Mouse (Mus musculus) embryonic stem cell, embryonic (primary cell): ENCODE measurements at regions not wholly inside any gene's neighbourhood (a gene's known extent, or its start where the extent isn't known, plus 50 kb on each side); places are given as distances from the start of the nearest gene placed in this dataset.
"Not testable (repeated sequence)": the region's sequence is repeated elsewhere in the genome, so short reads cannot be mapped to it uniquely, and the experiment has no call there.

Experiments used
- CTCF ChIA-PET, 4 experiments: fragments of 300-600 bp in 2 of 4; fragments of 350-600 bp in 2 of 4; sonication (Branson Sonifier 250); formaldehyde crosslinking; loops; one replicate each; lab custom pipeline; 2022; ENCODE audit warnings: inconsistent platforms in 2 of 4; lab: Charles Lee
- POLR2A ChIA-PET, 4 experiments: fragments of 300-600 bp in 2 of 4; fragments of 350-600 bp in 2 of 4; sonication (Branson Sonifier 250); formaldehyde crosslinking; loops; one replicate each; lab custom pipeline; 2022; ENCODE audit warnings: antibody characterized with exemption in 4 of 4, inconsistent platforms in 1 of 4; lab: Charles Lee

DNA sequence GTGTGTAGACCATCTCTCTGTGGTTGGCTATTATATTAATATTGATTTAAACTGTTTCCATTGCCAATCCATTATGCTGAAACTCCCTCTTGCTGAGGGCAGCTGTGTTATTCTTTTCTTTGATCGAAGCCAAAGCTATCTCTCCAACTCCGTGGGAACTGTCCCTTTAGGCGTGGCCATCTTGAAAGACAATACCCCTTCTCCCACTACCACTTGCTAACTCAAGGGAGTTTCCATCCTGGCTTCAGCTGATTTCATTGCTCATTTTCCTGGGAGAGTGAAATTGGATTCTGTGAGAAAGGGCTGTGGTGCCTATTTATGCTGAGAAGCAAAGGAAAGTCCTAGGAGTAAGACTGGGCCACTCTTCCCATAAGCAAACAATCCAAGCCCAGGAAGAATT, 760.6 kb upstream of the Map3k7 start:
- CTCF ChIA-PET = no interaction called here
- POLR2A ChIA-PET = no interaction called here

DNA sequence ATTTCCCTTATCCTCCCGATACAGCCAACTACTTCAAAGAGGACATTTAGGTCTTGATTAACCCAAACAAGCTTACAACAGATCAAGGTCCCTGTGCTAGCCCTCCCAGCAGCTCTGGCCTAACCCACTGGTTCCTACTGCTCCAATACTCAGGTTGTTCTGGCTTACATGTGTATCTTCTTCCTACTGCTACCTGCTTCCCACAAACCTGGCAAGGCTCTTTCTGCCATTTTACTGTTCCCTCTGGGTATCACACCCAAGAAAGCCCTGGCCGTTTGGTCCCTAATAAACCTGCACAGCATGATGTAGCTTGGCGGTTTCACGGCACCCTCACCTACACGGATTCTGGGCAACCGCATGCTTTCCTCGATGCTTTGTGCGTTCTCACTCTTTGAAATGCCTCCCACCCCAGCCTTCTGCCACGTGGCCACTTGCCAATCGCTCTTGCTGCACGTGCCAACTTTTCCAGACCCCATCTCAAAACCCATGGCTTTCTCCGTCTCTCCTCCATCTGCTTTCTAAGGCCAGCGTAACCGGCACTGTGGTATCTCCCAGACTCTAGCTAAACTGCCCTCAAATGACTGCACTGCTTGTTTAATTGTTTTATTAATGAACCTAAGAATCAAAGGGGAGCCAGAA, 758.4 kb upstream of the Map3k7 start:
- ChIA-PET CTCF (interaction anchor here in 1 of 4 experiments (0.6 kb wide), 1 partner anchor 368 kb away, joined by 3 read pairs; no protein-coding TSS in a partner anchor), POLR2A (no interaction called here)

DNA sequence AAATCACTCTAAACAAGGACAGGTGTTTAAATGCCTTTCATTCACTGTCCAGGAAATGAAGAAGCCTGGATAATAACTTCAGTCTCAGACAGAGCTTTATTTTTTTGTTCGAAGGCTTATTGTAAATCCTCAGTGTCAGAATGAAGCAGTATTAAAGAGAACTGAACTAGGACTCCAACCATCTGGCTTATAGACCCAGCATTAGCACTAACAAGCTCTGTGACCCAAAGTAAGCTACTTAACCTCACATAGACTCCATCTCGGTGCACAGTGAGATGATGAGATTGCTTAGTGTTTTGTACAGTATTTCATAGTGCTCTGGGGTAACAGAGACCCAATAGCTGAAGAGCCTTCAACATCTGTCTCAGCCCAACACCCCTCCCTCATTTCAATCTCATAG, 738.2 kb upstream of the Map3k7 start:
- ChIA-PET POLR2A (no interaction called here), CTCF (no interaction called here)

DNA sequence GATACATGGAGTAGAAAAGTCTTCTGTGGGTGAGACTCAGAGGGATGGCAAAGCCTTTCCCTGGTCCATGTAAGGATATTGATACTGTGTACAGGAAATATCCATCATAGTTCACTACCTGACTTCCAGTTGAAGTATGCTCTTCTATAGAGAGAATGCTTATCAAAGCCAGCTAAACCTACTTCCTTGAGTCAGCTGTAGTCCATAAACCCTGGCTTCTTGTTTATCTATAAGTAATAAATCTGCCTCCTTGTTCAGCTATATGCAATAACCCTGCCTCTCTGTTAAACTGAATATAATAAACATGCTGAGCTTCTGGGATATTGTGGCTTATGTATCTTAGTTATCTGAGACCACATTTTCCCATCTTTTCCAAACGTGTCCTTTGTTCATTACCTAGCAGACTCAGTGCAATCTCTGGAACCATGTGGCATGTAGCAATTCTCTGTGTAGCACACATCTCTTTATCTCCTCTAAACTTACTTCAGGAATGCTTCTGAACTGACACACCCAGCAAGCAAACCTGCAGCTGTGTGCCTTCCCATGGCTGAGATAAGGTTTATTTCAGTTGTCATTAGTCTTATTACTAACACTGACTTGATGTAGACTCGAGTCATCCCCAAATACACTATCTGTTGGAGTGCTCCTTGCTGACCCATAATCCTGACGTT, 694.9 kb upstream of the Map3k7 start:
- ChIA-PET POLR2A (no interaction called here), CTCF (no interaction called here)

DNA sequence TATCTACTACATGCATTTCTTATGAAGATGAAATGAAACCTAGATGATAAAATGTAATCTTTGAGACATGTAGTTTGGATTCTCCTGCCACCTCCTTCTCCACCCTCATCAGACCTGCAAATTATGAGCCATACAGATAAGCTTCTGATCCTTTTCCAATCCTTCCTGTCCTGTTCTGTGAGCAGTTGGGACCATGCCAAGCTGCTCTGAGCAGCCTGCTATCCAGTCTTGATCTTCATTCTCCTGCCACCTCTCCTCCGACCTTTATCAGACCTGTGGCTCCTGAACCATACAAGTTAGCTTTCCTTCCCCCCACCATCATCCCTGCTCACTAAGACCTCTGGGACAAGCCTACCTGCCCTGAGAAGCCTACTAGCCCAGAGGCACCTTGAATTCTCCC, 689.8 kb upstream of the Map3k7 start:
- ChIA-PET POLR2A (no interaction called here), CTCF (no interaction called here)

DNA sequence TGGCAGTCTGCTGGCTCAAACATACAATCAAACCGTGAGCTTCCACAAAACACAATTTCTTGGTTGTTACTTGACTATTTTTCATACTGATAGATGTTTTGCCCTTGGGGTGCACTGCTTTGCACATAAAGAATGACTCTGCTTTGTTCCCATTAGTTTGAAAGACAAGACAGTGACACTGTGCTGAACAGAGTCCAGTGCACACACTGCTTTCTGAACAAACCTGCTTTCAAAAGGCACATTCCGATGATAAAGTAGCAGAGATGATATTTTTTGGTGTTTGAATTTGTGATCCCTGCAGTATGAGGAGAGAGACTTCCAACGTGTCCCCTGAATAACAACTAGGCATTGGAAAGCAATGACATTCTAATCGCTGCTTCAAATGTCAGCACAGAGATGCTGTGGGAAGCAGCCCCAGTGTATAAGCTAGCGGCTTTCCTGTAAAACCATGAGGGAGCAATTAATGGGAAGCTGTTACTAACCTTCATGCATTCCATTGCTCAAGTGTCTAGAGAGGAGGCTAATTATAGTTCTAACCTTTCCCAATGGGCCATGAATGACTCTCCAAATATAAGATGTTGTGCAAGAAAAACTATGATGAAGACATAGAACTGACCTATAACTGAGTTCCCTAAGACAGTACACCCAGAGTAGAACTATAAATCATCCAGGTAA, 673.5 kb upstream of the Map3k7 start:
- ChIA-PET CTCF (no interaction called here), POLR2A (no interaction called here)

DNA sequence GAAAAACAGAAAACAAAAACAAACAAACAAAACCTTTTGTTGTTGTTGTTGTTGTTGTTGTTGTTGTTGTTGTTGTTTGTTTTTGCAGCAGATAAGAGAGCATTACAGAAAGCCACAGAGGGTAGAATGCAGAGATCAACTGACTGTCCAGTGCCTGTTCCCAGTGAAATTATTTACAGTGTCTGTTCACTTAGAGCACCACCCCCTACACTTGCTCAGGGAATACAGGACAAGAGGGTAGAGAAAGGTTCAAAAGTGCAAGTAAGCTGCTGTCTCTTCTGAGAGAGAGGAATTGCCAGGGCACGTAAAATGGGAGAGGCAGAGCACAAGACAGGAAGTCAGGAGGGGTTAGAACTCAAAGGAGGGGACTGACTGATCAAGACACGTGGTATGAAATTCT, 670.1 kb upstream of the Map3k7 start:
- ChIA-PET POLR2A (no interaction called here), CTCF (no interaction called here)

DNA sequence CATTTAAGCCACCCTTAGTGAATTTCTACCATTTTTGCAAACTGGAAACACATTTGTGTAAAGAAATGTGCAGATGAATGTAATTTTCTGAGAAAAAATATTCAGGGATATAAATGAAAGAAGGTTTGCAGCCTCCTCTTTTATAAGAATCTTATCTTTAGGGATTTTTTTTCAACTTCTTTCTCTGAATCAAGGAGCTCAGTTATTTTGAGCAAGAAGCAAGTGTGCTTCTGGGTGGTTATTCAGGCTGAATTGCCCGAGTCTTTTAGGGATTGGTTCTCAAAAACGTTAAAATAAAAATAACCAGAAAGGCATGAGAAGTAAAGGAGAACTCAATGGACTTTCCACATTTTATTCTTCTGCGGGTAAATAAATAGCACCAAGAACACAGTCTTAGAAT, 666.0 kb upstream of the Map3k7 start:
- POLR2A ChIA-PET = no interaction called here
- CTCF ChIA-PET = no interaction called here

DNA sequence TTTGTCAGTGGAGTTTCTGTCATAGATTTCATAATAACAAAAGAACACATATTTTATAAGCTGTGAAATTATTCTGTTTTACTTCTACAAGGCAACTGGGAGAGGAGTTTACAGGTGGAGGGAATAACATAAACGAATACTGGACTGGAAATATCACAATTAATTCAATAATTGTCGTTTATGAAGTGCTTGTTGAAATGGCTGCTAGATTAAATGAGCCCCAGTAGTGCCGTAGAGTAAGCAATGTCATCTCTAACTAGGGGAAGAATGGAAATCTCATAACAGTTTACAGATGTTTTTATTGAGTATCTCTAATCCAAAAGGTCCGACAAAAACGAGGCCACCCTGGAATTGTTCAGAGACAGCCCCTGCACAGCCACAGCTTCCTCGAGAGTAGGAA, 644.6 kb upstream of the Map3k7 start:
- POLR2A ChIA-PET = no interaction called here
- CTCF ChIA-PET = no interaction called here

DNA sequence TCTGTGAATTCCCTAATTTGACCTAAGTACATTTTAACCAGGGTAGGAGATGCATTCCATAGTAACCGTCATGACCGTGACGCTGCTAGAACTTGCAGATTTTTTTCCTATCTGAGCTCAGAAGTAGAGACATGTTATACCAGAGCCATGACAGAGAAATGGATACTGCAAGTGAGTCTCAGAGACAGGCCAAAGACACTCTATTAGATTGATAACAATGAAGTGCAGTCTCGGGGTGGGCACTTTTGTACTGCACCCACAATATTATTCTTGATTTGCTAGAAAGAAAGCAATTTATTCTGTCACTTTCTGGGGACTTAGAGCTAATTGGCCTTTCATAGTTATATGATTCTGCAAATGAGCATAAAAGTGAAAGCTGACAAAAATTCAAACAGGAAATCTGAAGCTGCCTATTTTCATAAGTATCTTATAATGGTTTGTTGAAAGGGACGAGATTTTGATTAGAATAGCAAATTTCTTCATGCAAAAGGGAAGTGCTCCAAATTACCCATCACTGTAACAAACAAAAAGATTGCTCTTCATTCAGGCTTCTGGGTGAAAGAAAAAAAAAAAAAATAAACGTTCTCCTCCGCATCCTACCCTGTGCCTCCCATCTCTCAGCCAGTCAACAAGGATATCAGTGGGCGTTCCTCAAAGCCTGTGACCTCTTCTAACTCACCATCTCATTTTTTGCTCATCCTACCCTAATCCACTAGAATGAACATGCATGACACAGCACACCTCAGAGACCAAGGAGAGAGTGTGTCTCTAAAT, 643.0 kb upstream of the Map3k7 start:
- ChIA-PET CTCF (no interaction called here), POLR2A (no interaction called here)

DNA sequence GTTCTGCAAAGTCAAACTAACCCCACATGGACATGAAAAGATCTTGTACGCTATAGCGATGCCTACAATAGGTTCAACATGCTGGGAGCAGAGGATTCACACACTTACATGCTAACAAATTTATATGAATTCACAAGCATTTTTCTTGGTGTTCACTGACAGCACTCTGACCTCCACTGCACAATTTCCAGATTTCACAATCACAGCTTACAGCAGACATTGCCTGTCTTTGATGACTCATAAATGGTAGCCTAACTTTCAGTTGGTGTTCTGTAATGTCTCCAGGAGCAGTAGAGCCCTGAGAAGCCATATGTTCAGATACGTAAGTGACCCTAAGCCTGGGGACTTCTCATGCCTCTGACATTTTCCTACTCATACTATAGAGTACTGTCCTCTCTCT, 640.1 kb upstream of the Map3k7 start:
- ChIA-PET CTCF (no interaction called here), POLR2A (no interaction called here)

DNA sequence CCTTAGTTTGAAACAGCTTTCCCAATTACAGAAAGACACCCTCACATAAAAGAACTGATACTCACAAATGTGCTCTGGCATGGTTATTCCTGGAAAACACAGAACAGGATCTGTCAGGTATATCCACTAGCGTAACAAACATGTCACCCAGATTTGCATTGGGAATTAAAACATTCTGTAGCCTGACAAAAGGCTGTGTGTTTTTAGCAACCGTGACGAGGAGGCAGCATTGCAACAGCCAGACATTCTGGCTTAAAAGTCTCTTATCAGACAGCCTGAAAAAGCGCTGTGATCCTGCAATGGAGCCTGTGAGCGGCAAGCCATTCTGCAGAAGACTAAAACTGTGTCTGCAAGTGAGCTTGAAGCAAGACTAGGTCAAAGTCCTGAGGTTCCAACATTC, 635.1 kb upstream of the Map3k7 start:
- POLR2A ChIA-PET = no interaction called here
- CTCF ChIA-PET = no interaction called here

DNA sequence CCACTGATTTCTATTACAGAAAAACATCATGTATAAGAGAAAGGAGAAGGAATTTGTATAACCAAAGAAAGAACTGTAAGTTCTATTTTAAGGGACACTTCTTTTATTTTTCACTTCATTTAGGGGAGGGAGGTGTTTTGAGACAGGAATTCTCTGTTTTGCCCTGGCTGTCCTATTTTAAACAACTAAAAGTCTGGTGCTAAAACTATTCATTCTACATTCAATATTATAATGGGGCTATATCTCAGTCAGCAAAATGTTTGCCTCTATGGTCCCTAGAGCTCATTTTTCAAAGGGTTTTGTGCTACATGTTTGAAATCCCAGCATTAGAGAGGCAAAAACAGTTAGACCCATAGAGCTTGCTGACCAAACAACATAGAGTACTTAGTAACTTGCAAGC, 632.8 kb upstream of the Map3k7 start:
- POLR2A ChIA-PET = interaction anchor here in 1 of 4 experiments (0.6 kb wide), 1 partner anchor 124 kb away, joined by 3 read pairs; no protein-coding TSS in a partner anchor
- CTCF ChIA-PET = no interaction called here

DNA sequence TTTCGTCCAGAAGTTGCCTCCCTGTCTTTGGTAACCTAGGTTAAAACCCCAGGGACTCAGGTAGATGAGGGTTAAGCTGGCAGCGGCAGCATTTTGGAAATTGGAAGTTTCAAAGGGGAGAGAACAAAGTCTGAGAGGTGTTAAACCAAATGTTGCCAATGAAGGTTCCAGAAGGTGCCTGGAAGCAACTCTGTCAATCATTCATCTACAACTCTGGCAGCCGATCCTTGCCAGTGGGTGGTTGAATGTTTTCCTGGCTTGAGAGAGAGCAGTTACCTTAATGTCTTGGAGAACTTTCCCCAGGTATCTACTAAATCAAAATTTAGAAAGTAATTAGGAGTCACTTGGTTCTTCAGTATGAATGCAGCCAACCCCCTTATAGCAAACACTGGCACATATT, 628.2 kb upstream of the Map3k7 start:
- CTCF ChIA-PET = no interaction called here

DNA sequence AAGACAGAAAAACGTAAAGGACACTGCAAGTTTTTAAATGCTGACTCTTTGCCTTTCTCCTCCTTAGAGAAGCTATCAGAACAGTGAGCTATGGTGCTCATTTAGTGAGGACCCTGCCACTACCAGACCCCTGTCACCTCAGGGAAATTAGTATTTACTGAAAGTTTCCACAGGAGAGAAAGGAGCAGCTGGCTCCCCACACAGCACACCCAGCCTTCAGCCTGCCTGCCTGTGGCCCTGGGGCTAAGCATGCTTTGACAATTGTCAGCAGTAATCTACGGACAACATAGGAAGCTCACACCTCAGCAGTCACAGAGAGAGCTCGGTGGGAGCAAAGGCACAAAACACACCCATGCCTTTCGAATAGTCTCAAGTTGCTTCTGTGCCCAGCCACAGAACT, 625.9 kb upstream of the Map3k7 start:
- POLR2A ChIA-PET = no interaction called here
- CTCF ChIA-PET = interaction anchor here in 1 of 4 experiments (0.6 kb wide), 1 partner anchor 527 kb away, joined by 3 read pairs; no protein-coding TSS in a partner anchor

More for the DNA sequence above, 628.2 kb upstream of the Map3k7 start:
- POLR2A ChIA-PET = no interaction called here

DNA sequence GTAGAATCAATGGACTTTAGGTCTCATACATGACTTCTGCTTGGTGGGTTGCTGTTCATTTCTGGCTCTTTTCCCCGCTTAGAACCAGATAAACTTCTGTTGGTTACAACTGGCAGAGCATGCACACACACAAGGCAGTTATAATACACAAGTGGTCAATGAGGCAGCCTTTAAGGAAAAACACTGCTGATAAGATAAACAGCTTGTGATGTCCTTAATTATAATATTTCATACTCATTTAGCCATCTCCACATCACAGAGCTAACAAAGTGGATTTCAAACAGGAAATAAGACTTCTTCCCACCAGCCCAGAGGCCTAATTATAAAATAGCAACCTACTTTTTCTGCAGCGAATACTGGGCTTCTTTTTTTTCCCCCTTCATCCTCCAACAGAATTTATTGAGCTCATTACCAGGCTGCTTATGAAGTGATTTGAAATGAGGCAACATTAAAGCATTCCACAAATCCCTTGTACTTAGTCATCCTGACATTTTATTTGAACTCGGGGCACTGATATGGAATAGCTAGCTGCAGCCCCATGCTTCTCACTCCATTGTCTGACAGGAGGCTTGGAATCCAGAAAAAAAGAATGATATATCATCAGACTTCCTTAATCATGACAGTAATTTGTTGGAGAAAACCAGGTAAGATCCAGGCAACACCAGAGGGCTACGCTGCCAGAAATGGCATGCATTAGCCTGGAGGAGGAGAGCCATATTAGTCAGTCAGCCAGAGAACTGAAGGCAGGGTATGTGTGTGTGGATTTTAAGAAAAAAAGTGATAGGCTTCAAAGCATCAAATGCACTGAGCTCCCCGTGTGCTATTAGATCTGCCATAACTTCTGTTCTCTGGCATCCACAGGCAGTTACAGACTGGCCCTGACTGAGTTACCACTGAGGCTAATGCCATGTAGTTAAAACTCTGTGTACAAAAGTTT, 620.3 kb upstream of the Map3k7 start:
- CTCF ChIA-PET = no interaction called here
- POLR2A ChIA-PET = no interaction called here

DNA sequence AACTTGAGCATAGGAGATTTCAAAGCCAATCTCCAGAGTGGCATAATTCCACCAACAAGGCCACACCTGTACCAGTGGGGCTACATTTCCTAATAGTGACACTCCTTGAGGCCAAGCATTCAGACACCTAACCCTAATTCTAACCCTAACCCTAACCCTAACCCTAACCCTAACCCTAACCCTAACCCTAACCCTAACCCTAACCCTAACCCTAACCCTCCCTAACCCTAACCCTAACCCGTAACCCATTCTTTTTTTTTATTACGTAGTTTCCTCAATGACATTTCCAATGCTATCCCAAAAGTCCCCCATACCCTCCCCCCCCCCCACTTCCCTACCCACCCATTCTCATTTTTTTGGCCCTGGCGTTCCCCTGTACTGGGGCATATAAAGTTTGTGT, 609.9 kb upstream of the Map3k7 start:
- CTCF ChIA-PET = not testable (repeated sequence)
- POLR2A ChIA-PET = interaction anchor here in 2 of 4 experiments (0.6 kb wide), 2 partner anchors 9 to 296 kb away, joined by 3 to 9 read pairs; no protein-coding TSS in a partner anchor

DNA sequence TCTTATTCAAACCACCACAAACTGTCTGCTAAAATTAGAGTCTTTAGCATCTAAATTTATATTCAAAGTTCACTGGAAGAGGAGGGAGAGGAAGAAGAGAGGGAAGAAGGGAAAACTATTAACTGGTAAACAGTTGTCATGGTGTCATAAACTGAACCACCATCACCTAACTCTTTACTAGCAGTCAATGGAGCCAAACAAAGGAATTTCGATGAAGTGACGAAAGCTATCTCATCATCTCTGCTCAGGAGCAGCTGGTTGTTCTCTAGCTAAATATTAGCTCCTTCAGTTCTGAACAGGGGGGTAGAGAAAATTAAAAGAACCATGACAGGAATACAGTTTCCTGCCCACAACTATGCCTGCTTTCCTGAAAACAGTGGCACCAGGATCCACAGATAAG, 608.9 kb upstream of the Map3k7 start:
- CTCF ChIA-PET = no interaction called here

DNA sequence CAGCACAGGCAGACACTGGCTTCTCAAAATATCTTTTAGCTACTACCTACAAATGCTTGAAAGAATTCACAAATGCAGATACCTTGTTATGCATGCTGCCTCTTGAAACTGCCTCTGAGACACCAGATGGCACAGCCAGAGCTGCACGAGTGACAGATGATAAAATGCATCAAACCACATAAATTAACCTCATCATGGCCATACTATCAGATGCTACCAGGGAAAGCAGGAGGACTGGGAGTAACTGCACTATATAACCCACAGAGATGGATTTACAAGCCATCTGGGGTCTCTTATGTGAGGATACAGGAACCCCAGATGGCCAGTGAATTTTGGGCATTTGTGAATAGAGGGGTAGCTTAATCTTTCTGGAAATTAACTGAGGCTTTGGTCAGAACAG, 597.7 kb upstream of the Map3k7 start:
- POLR2A ChIA-PET = no interaction called here
- CTCF ChIA-PET = no interaction called here

More for the DNA sequence above, 608.9 kb upstream of the Map3k7 start:
- POLR2A ChIA-PET = interaction anchor here in 1 of 4 experiments (0.6 kb wide), 1 partner anchor 8 kb away, joined by 3 read pairs; no protein-coding TSS in a partner anchor
